Mouse (Mus musculus): ENCODE measurements around the gene Fbxo46. TPM values are rescaled to one million over a fixed set of nuclear protein-coding genes. Genes with fewer than 3 reads are reported as not detected.

Fbxo46 gene
- total RNA-seq, 2 experiments from 2014 or later: 4.6 to 5.3 TPM

GRCm38 (mm10) chr7:19092381-19093173, 27.1 kb upstream of the Fbxo46 start:
- intact Hi-C loops (cut with DNase I): loop anchor here (1.0 to 2.0 kb wide), 2 partner anchors 14 to 24 kb away; no protein-coding TSS in a partner anchor
- peak; percentile 47 to 67 for DNase-seq

DNA sequence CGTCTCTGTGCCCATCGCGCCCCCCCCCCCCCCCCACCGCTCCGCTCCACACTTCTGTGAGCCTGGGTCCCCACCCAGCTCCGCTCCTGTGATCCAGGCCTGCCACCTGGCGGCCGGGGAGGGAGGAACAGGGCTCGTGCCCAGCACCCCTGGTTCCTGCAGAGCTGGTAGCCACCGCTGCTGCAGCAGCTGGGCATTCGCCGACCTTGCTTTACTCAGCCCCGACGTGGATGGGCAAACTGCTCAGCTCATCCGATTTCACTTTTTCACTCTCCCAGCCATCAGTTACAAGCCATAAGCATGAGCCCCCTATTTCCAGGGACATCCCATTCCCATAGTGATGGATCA, 26.5 kb upstream of the Fbxo46 start:
- intact Hi-C loops (cut with DNase I): loop anchor here (1.0 to 2.0 kb wide), 2 partner anchors 14 to 25 kb away; no protein-coding TSS in a partner anchor
- DNase-seq: peak; percentile 88 to 89

GRCm38 (mm10) chr7:19093537-19094385, 25.9 kb upstream of the Fbxo46 start:
- DNase-seq: peak; percentile 94 to 95
- intact Hi-C loops (cut with DNase I): loop anchor here (1.0 to 2.0 kb wide), 2 partner anchors 15 to 25 kb away; no protein-coding TSS in a partner anchor

- DNase-seq: peak in 1 of 2 experiments; percentile 60
- intact Hi-C loops (cut with DNase I): no loop called here
These were observed 25.2 kb upstream of the Fbxo46 start, which contains the start of gene Six5 for GRCm38 (mm10) chr7:19094471-19094825. Six5 (plus strand) TSS chr7:19094594.

GRCm38 (mm10) chr7:19094826-19095750, 24.6 kb upstream of the Fbxo46 start:
- peak; percentile 60 to 72 for DNase-seq
- intact Hi-C loops (cut with DNase I): no loop called here

- intact Hi-C loops (cut with DNase I): loop anchor here (2.0 kb wide), 1 partner anchor 21 kb away; no protein-coding TSS in a partner anchor
- DNase-seq: peak in 1 of 2 experiments; percentile 60
These were observed 23.9 kb upstream of the Fbxo46 start for GRCm38 (mm10) chr7:19095751-19096110.

- intact Hi-C loops (cut with DNase I): loop anchor here (2.0 kb wide), 1 partner anchor 20 kb away; no protein-coding TSS in a partner anchor
- DNase-seq: no peak
These were observed 23.2 kb upstream of the Fbxo46 start for GRCm38 (mm10) chr7:19096421-19096976.

DNA sequence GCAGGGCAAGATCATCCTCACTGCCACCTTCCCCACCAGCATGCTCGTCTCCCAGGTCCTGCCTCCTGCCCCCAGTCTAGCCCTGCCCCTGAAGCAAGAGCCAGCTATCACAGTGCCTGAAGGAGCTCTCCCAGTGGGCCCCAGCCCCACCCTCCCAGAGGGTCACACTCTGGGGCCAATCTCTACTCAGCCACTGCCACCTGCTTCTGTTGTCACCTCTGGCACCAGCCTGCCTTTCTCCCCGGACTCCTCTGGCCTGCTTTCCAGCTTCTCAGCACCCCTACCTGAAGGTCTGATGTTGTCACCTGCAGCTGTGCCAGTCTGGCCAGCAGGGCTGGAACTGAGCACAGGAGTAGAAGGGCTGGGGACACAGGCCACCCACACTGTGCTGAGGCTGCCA, 22.4 kb upstream of the Fbxo46 start:
- no peak for DNase-seq
- intact Hi-C loops (cut with DNase I): loop anchor here (2.0 kb wide), 1 partner anchor 20 kb away; no protein-coding TSS in a partner anchor

GRCm38 (mm10) chr7:19097863-19098262, 21.8 kb upstream of the Fbxo46 start:
- intact Hi-C loops (cut with DNase I): loop anchor here (2.0 kb wide), 1 partner anchor 19 kb away; no protein-coding TSS in a partner anchor

GRCm38 (mm10) chr7:19098811-19099210, 20.8 kb upstream of the Fbxo46 start:
- intact Hi-C loops (cut with DNase I): no loop called here
- DNase-seq: no peak

More at GRCm38 (mm10) chr7:19097863-19098262, 21.8 kb upstream of the Fbxo46 start:
- peak in 1 of 2 experiments; percentile 53 for DNase-seq

DNA sequence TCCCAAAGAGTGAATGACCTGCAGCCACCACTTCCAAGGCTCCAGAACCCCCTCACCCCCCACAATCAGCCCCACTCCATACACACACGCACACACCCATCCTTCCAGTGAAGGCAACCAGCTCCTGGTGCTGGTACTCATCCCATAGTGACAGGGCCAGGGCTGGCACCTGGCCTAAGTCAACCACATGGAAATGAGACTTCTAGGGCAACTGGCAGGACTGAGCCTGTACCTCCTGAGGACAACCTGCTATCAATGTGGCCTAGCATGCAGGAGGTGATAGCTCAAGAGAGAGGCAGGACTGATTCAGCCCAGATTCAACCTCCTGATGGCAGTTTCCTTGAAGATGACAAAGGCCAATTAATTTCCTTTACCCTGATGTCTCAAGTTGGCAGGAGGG, 19.4 kb upstream of the Fbxo46 start:
- intact Hi-C loops (cut with DNase I): no loop called here
- no peak for DNase-seq

DNA sequence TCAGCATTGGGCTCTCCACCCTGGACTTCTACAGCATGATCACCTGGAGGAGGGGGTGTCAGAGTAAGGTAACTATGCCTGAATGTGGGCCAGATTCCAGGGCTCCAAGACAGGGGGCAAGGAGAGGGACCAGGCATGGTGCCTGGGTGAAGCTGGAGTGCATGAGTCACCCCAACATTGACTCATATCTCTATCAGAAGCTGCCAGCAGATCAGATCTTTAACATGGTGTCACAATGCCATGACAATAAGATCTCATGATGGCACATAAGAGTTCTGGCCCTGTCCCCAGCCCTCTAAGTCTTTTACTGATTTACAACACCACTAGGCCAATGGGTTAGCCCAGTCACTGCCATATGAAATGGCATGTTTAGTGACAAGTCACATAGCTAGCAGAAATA, 15.9 kb upstream of the Fbxo46 start:
- intact Hi-C loops (cut with DNase I): no loop called here
- DNase-seq: no peak

DNA sequence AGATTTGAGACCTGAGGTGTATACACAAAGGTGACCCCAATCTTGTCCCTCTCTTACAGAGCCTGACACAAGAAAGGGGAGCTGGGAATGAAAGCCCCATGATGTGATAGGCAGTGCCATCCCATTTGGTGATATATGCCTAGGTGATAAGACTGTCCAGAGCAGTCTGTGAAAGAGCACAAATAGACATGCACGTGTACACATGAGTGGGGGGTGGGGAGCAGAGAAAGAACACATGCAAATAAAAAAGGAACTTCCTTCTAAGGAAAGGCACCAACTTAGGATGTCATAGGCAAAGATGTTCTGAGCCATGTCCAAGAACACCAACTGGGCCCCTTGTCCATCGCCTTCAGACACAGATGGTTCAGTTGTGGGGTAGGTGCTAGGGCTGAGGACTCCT, 15.2 kb upstream of the Fbxo46 start:
- intact Hi-C loops (cut with DNase I): no loop called here
- no peak for DNase-seq

DNA sequence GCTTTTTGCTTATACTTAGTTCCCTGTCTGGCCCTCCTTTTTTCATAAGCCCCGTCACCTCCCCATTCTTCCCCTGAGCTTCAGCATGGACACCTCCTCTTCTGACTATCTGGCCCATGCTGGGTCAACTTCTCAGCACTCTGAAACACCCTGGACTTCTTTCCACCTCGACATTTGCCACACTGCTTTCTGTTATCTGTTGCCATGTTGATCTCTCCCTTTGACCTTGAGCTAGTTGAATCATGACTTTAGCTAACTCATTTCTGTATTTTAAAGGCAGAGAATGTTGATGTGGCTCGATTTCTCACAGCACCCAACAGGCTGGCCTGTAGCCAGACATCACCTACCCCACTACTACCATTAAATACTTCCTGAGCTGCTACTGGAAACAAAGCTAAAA, 12.2 kb upstream of the Fbxo46 start:
- DNase-seq: no peak

DNA sequence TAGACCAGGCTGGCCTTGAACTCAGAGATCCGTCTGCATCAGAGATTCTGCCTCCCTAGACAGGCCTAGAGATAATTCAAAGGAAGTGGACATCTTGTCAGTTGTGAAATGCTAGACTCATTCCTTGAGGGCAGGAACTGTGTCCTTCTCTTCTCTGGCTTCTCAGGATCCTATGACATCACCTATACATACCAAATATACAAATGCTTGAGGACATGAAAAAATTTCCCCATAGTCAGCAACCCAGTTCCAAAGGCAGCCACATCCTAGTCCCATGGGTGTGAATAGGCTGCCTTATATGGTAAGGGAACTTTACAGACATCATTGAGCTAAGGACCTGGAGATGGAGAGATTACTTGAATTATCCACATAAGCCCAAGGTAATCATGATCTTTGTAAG, 10.1 kb upstream of the Fbxo46 start:
- intact Hi-C loops (cut with DNase I): loop anchor here (5.0 kb wide), 1 partner anchor 42 kb away; no protein-coding TSS in a partner anchor
- DNase-seq: no peak

More for the DNA sequence above, 12.2 kb upstream of the Fbxo46 start:
- intact Hi-C loops (cut with DNase I): loop anchor here (5.0 kb wide), 1 partner anchor 40 kb away; no protein-coding TSS in a partner anchor

DNA sequence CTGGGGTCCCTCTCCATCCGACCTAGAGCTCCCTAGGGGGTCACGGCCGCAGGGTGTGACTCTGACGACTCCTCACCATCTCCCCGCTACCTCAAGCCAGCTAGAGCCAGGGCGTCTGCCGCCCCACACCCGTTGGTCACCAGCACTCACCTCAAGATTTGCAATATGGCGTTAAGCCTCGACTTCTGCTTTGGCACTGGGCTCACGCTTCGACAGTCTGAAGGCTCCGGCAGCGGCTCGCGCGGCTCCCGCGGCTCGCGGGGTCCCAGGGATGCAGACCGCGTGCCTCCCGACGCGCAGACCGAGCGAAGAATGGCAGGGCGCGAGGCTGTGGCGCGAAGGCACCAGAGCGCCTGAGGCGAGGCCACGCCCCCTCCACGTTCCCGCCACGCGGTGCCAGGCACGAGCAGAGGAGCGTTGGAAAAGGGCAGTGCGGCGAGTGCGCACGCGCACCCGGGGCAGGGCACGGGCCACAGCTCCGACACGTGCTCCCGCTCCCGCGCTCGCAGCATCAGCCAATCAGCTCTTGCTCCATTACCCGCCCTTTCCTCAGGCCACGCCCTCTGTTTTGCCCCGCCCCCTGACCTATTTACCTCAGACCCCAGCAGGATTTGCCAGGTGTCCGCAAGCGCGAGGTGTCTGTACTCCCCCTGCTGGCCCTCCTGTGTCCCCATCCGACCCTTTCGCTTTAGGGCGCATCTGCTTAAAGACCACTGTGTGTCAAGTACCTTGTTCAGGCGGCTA, 1.5 kb upstream of the Fbxo46 start, which contains the start of gene Gm4969:
Gene Gm4969 (minus strand): TSS at position 341 of the 744 bp plus-strand sequence.
- DNase-seq: peak; percentile 33 to 37
- intact Hi-C loops (cut with DNase I): loop anchor here (2.0 kb wide), 1 partner anchor 93 kb away; the partner anchor contains the start of gene Sympk

DNA sequence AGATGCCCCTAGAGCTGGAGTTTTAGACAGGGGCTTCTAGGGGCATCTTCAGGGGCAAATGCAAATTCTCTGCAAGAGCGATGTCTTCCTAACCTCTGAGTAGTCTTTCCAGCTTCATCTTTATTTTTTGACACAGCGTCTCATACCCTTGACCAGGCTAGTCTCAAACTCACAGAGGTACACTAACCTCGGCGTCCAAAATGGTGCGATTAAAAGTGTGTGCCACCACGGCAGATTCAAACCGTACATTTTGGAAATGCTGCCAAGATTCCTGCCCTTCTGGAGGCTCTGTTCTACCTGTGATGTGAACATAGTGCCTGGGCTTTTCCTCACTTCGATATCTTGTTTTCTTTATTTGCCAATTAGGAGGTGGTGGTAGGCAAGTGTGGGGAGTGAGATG, 576 bp upstream of the Fbxo46 start:
- intact Hi-C loops (cut with DNase I): loop anchor here (2.0 kb wide), 1 partner anchor 94 kb away; the partner anchor contains the start of gene Sympk
- DNase-seq: no peak

DNA sequence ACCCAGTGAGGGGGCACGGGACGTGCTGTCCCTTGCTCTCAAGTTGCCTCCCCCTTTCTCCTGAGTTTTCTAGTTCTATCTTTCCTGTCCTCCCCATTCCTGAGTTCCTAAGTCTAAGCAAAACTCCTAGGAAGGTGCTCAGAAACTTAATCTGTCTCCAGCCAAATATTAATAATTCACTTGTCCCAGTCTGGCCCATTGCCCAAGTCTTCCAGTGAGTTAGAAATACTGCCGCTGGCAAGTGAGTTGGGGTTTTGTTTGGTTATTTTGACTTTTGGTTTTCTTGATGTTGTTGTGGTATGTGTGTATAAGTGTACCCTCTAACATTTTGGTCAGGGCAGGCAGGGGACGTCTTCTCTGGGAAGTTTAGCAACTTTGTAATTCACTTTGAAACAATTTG, 2.0 kb downstream of the Fbxo46 start:
- intact Hi-C loops (cut with DNase I): no loop called here
- DNase-seq: no peak

GRCm38 (mm10) chr7:19124713-19125112, 5.1 kb downstream of the Fbxo46 start:
- intact Hi-C loops (cut with DNase I): no loop called here
- no peak for DNase-seq
